Mouse (Mus musculus) neural tube, embryonic 15.5 days (tissue): ENCODE measurements around the gene Sdf2. TPM values are rescaled to one million over a fixed set of nuclear protein-coding genes. Genes with fewer than 3 reads are reported as not detected.

Experiments used
- polyA plus RNA-seq: library from polyadenylated mRNA; unstranded; fragments of >200 nt; fragmentation: Nextera tagmentation; extraction: Ambion mirVana; gene quantifications from 2 replicates; pipeline ENCODE4 v1.2.1, GENCODE M21; 2015

The Sdf2 gene
- polyA plus RNA-seq, 1 experiment from 2014 or later: 97.1 TPM

Other genes with a start within 250 kb of the Sdf2 start
- 48.2 and 55.3 TPM in 2 replicates for gene Dhrs13, start 213.5 kb upstream of the Sdf2 start, polyA plus RNA-seq
- gene Flot2, start 207.8 kb upstream of the Sdf2 start, polyA plus RNA-seq: 121 and 132 TPM in 2 replicates
- gene Eral1, start 165.4 kb upstream of the Sdf2 start, polyA plus RNA-seq: 30.1 and 30.9 TPM in 2 replicates
- gene Fam222b, start 151.1 kb upstream of the Sdf2 start, polyA plus RNA-seq: 22.2 and 24.2 TPM in 2 replicates
- 82.1 and 85.4 TPM in 2 replicates for gene Traf4, start 80.2 kb upstream of the Sdf2 start, polyA plus RNA-seq
- 7.0 and 9.7 TPM in 2 replicates for gene Nek8, start 69.1 kb upstream of the Sdf2 start, polyA plus RNA-seq
- gene Tlcd1, start 69.0 kb upstream of the Sdf2 start, polyA plus RNA-seq: 19.3 and 20.0 TPM in 2 replicates
- gene Rpl23a, start 62.2 kb upstream of the Sdf2 start, polyA plus RNA-seq: 774 and 869 TPM in 2 replicates
- gene Rab34, start 57.3 kb upstream of the Sdf2 start, polyA plus RNA-seq: 66.1 and 71.0 TPM in 2 replicates
- gene Proca1, start 52.4 kb upstream of the Sdf2 start, polyA plus RNA-seq: 3.3 and 4.8 TPM in 2 replicates
- 22.9 and 25.1 TPM in 2 replicates for gene Supt6, start 241 bp downstream of the Sdf2 start, polyA plus RNA-seq
- 56.5 and 65.2 TPM in 2 replicates for gene 2610507B11Rik, start 16.0 kb downstream of the Sdf2 start, polyA plus RNA-seq
- 0.40 and 0.42 TPM in 2 replicates for gene BC030499, start 45.1 kb downstream of the Sdf2 start, polyA plus RNA-seq
- gene Spag5, start 55.8 kb downstream of the Sdf2 start, polyA plus RNA-seq: 6.5 and 13.1 TPM in 2 replicates
- gene Aldoc, start 77.2 kb downstream of the Sdf2 start, polyA plus RNA-seq: 328 and 382 TPM in 2 replicates
- 83.2 and 86.4 TPM in 2 replicates for gene Pigs, start 82.7 kb downstream of the Sdf2 start, polyA plus RNA-seq
- 84.3 and 88.3 TPM in 2 replicates for gene Unc119, start 97.7 kb downstream of the Sdf2 start, polyA plus RNA-seq
- gene Foxn1, start 140.8 kb downstream of the Sdf2 start, polyA plus RNA-seq: 11.8 TPM in 1 of 2 replicates, not detected in the other
- gene Slc13a2, start 176.5 kb downstream of the Sdf2 start, polyA plus RNA-seq: 0.42 TPM in 1 of 2 replicates, not detected in the other
- gene Slc46a1, start 220.0 kb downstream of the Sdf2 start, polyA plus RNA-seq: 23.4 and 26.0 TPM in 2 replicates